Mouse (Mus musculus) lung, postnatal 0 days (tissue): ENCODE results near the gene Naa50. TPM values are rescaled to one million over a fixed set of nuclear protein-coding genes. Genes with fewer than 3 reads are reported as not detected.

Experiments
- ATAC-seq: fragments of 200-750 bp; cut with Nextera tagmentation; 2 replicates; pipeline ENCODE4 v1.8.0; 2017; ENCODE audit warnings: moderate library complexity
- DNase-seq: peaks from one replicate; pipeline ENCODE4 v3.0.0-alpha.2; 2016; ENCODE audit warnings: low spot score
- H3K27ac ChIP-seq: fragments of 300-500 bp; sonication (generic); 2 replicates; pipeline ENCODE4 v1.5.1; 2014; ENCODE audit warnings: antibody characterized with exemption, mild to moderate bottlenecking, low read length, mixed read lengths
- H3K27me3 ChIP-seq: fragments of 300-500 bp; sonication (generic); replicated peaks from 2 replicates; pipeline ENCODE4 v1.6.1; 2014; ENCODE audit warnings: low read length, mixed read lengths; ENCODE audit not compliant: insufficient read depth
- H3K36me3 ChIP-seq: fragments of 300-500 bp; sonication (generic); 2 replicates; pipeline ENCODE4 v1.6.1; 2014; ENCODE audit warnings: low read length, mixed read lengths; ENCODE audit not compliant: insufficient read depth
- H3K4me1 ChIP-seq: fragments of 300-500 bp; sonication (generic); 2 replicates; pipeline ENCODE4 v1.6.1; 2014; ENCODE audit warnings: antibody characterized with exemption, low read depth, low read length, mixed read lengths; ENCODE audit not compliant: insufficient read depth
- H3K4me2 ChIP-seq: fragments of 300-500 bp; sonication (generic); replicated peaks from 2 replicates; pipeline ENCODE4 v1.6.1; 2014; ENCODE audit warnings: low read depth, mild to moderate bottlenecking, low read length, moderate library complexity, mixed read lengths
- H3K4me3 ChIP-seq: fragments of 300-500 bp; sonication (generic); 2 replicates; pipeline ENCODE4 v1.5.1; 2014; ENCODE audit warnings: low read depth, low read length
- H3K9ac ChIP-seq: fragments of 300-500 bp; sonication (generic); replicated peaks from 2 replicates; pipeline ENCODE4 v1.6.1; 2014; ENCODE audit warnings: low read depth, mild to moderate bottlenecking
- H3K9me3 ChIP-seq: fragments of 300-500 bp; sonication (generic); 2 replicates; pipeline ENCODE4 v1.6.1; 2016; ENCODE audit warnings: low read length, mixed read lengths
- CTCF ChIP-seq: IDR thresholded peaks from 2 replicates; pipeline ENCODE4 v1.5.1; 2016; ENCODE audit warnings: antibody characterized with exemption, mild to moderate bottlenecking
- EP300 ChIP-seq: IDR thresholded peaks from 2 replicates; pipeline ENCODE4 v1.6.1; 2016; ENCODE audit warnings: antibody characterized with exemption, mild to moderate bottlenecking, control low read depth
- WGBS: fragments of 180-500 bp; shearing (Covaris S2); extraction: QIAGEN DNeasy Blood & Tissue Kit; methylation state at CpG from one replicate; pipeline ENCODE4 v1.1.7; 2014; 5-methylcytosine and 5-hydroxymethylcytosine counted together
- polyA plus RNA-seq: library from polyadenylated mRNA; unstranded; fragments of >200 nt; fragmentation: Nextera tagmentation; extraction: Ambion mirVana; gene quantifications from 2 replicates; pipeline ENCODE4 v1.2.1, GENCODE M21; 2015

Gene Naa50
- polyA plus RNA-seq, 1 experiment from 2014 or later, result 30.0 TPM

GRCm38 (mm10) chr16:44124713-44125112 lies 14.9 kb upstream of the Naa50 start:
- no peaks in the 10 kb centered on the region; the same call in none of the 2 replicates for H3K4me1 ChIP-seq
- no peaks in the 10 kb centered on the region for H3K36me3 ChIP-seq
- H3K27ac ChIP-seq, result no peak overlapping the region
- H3K9ac ChIP-seq, result no peak overlapping the region
- no peaks in the 10 kb centered on the region for H3K9me3 ChIP-seq
- ATAC-seq (no peak), DNase-seq (no peak)
- no peak overlapping the region for H3K4me2 ChIP-seq
- no peaks in the 10 kb centered on the region for H3K27me3 ChIP-seq
- WGBS, result 85% methylated on average over 1 of the region's 1 CpGs
- no peak overlapping the region for H3K4me3 ChIP-seq
- TF ChIP-seq EP300 (no peak), CTCF (no peak)

GRCm38 (mm10) chr16:44125436-44125835 lies 14.2 kb upstream of the Naa50 start:
- ATAC-seq, result no peak
- Histone ChIP-seq H3K4me3 (no peak overlapping the region), H3K4me1 (no peaks in the 10 kb centered on the region; the same call in none of the 2 replicates), H3K9me3 (no peaks in the 10 kb centered on the region), H3K4me2 (no peak overlapping the region), H3K9ac (no peak overlapping the region), H3K27ac (no peak overlapping the region), H3K27me3 (no peaks in the 10 kb centered on the region), H3K36me3 (no peaks in the 10 kb centered on the region)
- TF ChIP-seq EP300 (no peak), CTCF (no peak)
- no peak for DNase-seq
- WGBS, result 92% methylated on average over 2 of the region's 2 CpGs

GRCm38 (mm10) chr16:44126437-44126836 lies 13.2 kb upstream of the Naa50 start:
- 35% methylated on average over 4 of the region's 4 CpGs for WGBS
- Histone ChIP-seq H3K9ac (no peak overlapping the region), H3K4me1 (no peaks in the 10 kb centered on the region; the same call in none of the 2 replicates), H3K9me3 (no peaks in the 10 kb centered on the region), H3K4me2 (no peak overlapping the region), H3K27me3 (no peaks in the 10 kb centered on the region), H3K27ac (no peak overlapping the region), H3K36me3 (no peaks in the 10 kb centered on the region), H3K4me3 (no peak overlapping the region)
- DNase-seq (peak; percentile 26), ATAC-seq (no peak)
- TF ChIP-seq CTCF, result no peak
- no peak for TF ChIP-seq EP300

DNA sequence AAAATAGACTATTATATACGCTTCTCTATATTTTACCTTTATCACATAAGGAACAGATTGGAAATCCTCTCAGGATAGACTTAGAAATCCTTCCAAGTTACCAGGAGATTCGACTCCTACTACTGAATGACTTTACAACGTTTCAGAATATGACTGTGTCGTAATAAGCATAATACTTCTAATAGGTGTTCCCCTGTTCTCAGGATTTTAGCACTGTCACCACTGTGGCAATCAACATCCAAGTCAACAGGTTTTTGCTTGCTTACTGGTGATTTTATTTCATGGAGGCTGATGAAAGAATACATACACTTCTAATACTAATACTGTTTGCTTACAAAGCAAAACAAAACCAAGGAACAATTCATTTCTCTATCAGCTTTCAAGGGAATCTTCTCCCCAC lies 7.3 kb upstream of the Naa50 start:
- Histone ChIP-seq H3K4me3 (no peak overlapping the region), H3K4me2 (no peak overlapping the region), H3K4me1 (no peaks in the 10 kb centered on the region; the same call in 1 of the 2 replicates), H3K27me3 (no peaks in the 10 kb centered on the region), H3K9ac (no peak overlapping the region), H3K27ac (peak overlapping the region; percentile 34; the same call in 1 of the 2 replicates), H3K36me3 (no peaks in the 10 kb centered on the region), H3K9me3 (no peaks in the 10 kb centered on the region)
- 58% methylated on average over 4 of the region's 4 CpGs for WGBS
- TF ChIP-seq EP300, result no peak
- no peak for TF ChIP-seq CTCF
- no peak for ATAC-seq
- DNase-seq, result peak; percentile 14

GRCm38 (mm10) chr16:44133187-44133586 lies 6.4 kb upstream of the Naa50 start:
- H3K36me3 ChIP-seq, result no peaks in the 10 kb centered on the region
- H3K4me1 ChIP-seq, result peaks cover 3% of the 10 kb centered on the region
- 42% methylated on average over 3 of the region's 3 CpGs for WGBS
- H3K9ac ChIP-seq, result no peak overlapping the region
- H3K27ac ChIP-seq, result no peak overlapping the region
- TF ChIP-seq CTCF (no peak), EP300 (peak; percentile 59; the same call in 1 of the 2 replicates)
- no peaks in the 10 kb centered on the region for H3K27me3 ChIP-seq
- no peak overlapping the region for H3K4me2 ChIP-seq
- H3K4me3 ChIP-seq, result no peak overlapping the region
- peak; percentile 74 for DNase-seq
- H3K9me3 ChIP-seq, result no peaks in the 10 kb centered on the region
- peak; percentile 69 for ATAC-seq

DNA sequence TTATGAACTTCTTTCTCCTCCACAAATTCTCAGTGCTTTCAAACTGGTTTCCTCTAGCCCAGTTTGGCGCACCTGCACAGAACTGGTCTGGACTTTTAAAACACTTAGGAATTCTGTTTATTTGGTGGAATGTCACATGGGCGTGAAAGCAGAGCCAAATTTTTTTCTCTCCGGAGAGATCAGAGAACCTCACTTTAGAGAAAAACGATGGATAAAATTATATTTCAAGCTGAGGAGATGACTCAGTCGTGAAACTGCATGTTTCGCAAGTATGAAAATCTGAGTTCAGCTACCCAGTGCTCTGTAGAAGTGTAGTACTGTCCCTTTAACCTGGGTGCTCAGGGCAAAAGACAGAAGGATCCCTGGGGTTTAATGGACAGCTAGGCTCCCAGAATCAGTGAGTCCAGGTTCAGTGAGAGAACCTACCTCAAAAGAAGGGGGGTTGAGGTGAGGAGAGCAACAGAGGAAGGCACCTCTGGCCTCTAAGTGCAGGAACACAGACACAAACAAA lies 3.1 kb upstream of the Naa50 start:
- Histone ChIP-seq H3K4me3 (no peak overlapping the region), H3K4me2 (no peak overlapping the region; the same call in 1 of the 2 replicates), H3K4me1 (peaks cover 3% of the 10 kb centered on the region), H3K9me3 (no peaks in the 10 kb centered on the region), H3K36me3 (no peaks in the 10 kb centered on the region), H3K27ac (0 out of 2 replicates have a peak overlapping the region, but pooled peaks have one; percentile 43), H3K27me3 (no peaks in the 10 kb centered on the region), H3K9ac (no peak overlapping the region)
- TF ChIP-seq EP300 (no peak), CTCF (no peak)
- WGBS, result 49% methylated on average over 6 of the region's 6 CpGs
- ATAC-seq (no peak), DNase-seq (peak; percentile 36)
